Mouse (Mus musculus) heart, postnatal 10 days (tissue): ENCODE measurements around the gene Cradd. TPM values are rescaled to one million over a fixed set of nuclear protein-coding genes. Genes with fewer than 3 reads are reported as not detected.
A peak's percentile ranks its signal among the peaks of the same experiment; 100 is the strongest.

Experiments
- DNase-seq, 2 experiments: peaks; one replicate each; pipeline ENCODE4 v3.0.0; 2021
- intact Hi-C: fragments of 180-260 bp; cut with DNase I; formaldehyde crosslinking; loops from one replicate; pipeline ENCODE4 v1.15.1; 2025
- total RNA-seq, 2 experiments: library from RNA; stranded (reverse); gene quantifications; 2 replicates each; pipeline ENCODE4 v1.2.3; 2021

Cradd gene
- total RNA-seq, 2 experiments from 2014 or later: 12.9 to 13.5 TPM

- intact Hi-C loops: loop anchor here (2.0 kb wide), 1 partner anchor 155 kb away; no protein-coding TSS in a partner anchor
- DNase-seq: peak; percentile 51 to 57
Observed at GRCm38 (mm10) chr10:95145204-95145926, 178.6 kb downstream of the Cradd start.

DNA sequence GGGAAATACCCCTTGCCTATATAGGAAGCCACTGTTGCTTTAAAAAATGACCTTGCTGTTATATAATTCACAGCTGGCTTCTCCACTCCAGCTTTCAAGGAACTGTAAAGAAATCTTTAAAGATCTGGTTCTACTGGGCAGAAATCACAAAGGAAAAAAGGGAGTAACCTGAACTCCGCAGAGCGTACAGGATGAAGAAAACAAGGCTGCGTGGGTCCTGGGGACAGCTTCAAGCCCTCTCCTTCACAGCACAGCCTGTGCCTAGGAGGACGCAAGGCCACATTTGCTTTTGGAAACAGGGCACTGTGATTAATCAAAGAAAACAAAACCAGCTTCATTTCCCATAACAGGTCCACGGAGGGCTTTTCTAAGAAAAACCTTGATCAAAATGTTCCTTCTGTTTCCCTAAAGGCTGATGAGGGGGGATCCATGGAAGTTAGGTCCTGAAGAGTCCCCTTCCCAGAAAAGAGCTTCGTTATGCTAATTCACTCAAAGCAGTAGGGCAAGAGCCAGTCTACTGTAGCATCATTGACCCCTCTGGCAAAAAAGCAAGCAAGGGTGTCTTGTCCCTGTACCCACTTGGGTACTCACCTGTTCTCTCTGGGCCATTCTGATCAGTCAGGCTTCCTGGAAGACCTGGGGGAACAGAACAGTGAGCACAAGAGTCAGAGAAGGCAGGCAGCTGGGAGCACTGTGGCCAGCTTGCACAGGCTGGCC lies 179.4 kb downstream of the Cradd start:
- peak in 1 of 2 experiments; percentile 23 for DNase-seq

DNA sequence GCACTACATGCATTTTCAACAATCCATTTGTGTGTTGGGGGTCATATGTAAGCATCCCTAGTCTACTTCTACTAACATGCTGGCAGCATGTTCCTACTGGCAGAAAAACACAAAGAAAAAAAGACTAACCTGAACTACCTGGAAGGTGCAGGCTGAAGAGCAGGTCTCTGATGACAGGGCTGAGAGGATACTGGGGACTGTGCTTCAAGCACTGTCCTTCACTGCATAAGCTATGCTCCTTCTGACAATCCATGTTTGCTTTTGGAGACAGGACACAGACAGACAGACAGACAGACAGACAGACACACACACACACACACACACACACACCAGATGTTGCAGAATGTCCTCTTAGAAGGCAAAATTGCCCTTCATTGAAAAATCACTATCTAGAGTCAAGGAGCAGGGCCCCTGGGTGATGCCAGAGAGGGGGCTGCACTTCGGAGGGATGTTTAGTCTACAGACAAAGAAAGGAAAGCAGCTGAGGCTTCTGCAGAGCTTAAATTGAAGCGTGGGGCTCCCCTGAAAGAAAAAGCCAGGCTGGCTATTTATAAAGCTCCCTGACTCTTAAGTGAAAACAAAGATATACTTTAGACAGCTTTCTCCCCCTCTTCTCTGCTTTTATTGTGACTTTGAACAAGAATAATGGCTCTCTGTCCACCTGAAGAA lies 180.4 kb downstream of the Cradd start:
- intact Hi-C loops: loop anchor here (2.0 to 5.0 kb wide), 3 partner anchors 153 to 271 kb away; no protein-coding TSS in a partner anchor
- DNase-seq: peak in 1 of 2 experiments; percentile 37

More for the DNA sequence above, 179.4 kb downstream of the Cradd start:
- intact Hi-C loops: loop anchor here (2.0 to 5.0 kb wide), 2 partner anchors 154 to 173 kb away; no protein-coding TSS in a partner anchor

- intact Hi-C loops: loop anchor here (2.0 to 5.0 kb wide), 2 partner anchors 174 to 272 kb away; no protein-coding TSS in a partner anchor
- peak; percentile 91 to 93 for DNase-seq
Observed at GRCm38 (mm10) chr10:95142844-95143435, 181.0 kb downstream of the Cradd start.

DNA sequence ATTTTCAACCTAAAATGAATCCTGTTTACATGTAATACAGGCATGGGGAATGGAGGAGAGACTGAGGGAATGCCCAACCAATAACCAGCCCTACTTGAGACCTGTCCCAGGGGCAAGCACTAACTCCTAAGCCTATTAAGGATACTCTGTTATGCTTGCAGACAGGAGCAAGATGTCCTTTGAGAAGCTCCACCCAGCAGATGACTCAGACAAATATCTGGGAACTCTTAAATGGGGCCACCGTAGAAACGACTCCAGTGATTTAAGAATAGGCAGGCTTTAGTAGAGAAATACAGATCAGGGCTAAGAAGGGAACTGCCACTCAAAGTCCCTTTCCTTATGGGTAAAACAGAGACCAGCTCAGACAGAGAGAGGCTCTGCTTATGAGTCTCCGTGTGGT lies 182.9 kb downstream of the Cradd start:
- intact Hi-C loops: loop anchor here (5.0 kb wide), 1 partner anchor 176 kb away; no protein-coding TSS in a partner anchor
- DNase-seq: peak in 1 of 2 experiments; percentile 30

GRCm38 (mm10) chr10:95140191-95140590 lies 183.7 kb downstream of the Cradd start:
- no peak for DNase-seq
- intact Hi-C loops: loop anchor here (5.0 kb wide), 1 partner anchor 177 kb away; no protein-coding TSS in a partner anchor

- intact Hi-C loops: loop anchor here (5.0 kb wide), 1 partner anchor 178 kb away; no protein-coding TSS in a partner anchor
Observed at GRCm38 (mm10) chr10:95139645-95140044, 184.3 kb downstream of the Cradd start.

GRCm38 (mm10) chr10:95133057-95133456 lies 190.9 kb downstream of the Cradd start:
- intact Hi-C loops: no loop called here
- no peak for DNase-seq

More at GRCm38 (mm10) chr10:95139645-95140044, 184.3 kb downstream of the Cradd start:
- DNase-seq: peak; percentile 79 to 83

Other genes starting within 250 kb of the Cradd start
- gene Socs2, start 93.0 kb upstream of the Cradd start, total RNA-seq: 100 to 1,000 TPM; 127 to 133 TPM
- gene Mrpl42, start 177.8 kb upstream of the Cradd start, total RNA-seq: 100 to 1,000 TPM; 308 to 331 TPM
- gene Ube2n, start 191.0 kb upstream of the Cradd start, total RNA-seq: 100 to 1,000 TPM; 118 to 134 TPM
- 100 to 1,000 TPM; 215 to 280 TPM for gene Nudt4, start 240.0 kb upstream of the Cradd start, total RNA-seq